Mouse (Mus musculus) heart, embryonic 13.5 days (tissue): ENCODE results near the gene Rab3ip. TPM values are rescaled to one million over a fixed set of nuclear protein-coding genes. Genes with fewer than 3 reads are reported as not detected.

ENCODE experiments used
- polyA plus RNA-seq: library from polyadenylated mRNA; unstranded; fragments of >200 nt; fragmentation: Nextera tagmentation; extraction: Ambion mirVana; gene quantifications from 2 replicates; pipeline ENCODE4 v1.2.1, GENCODE M21; 2015

Rab3ip gene
- polyA plus RNA-seq, 1 experiment from 2014 or later: 54.1 TPM

Other genes with a start within 250 kb of the Rab3ip start
- 0.20 and 0.37 TPM in 2 replicates for gene Myrfl, start 53.9 kb downstream of the Rab3ip start, polyA plus RNA-seq
- not detected in 2 replicates for gene Gm10271, start 21.8 kb upstream of the Rab3ip start, polyA plus RNA-seq
- gene Best3, start 35.5 kb upstream of the Rab3ip start, polyA plus RNA-seq: 0.19 and 0.47 TPM in 2 replicates
- 56.8 and 65.1 TPM in 2 replicates for gene Lrrc10, start 94.6 kb upstream of the Rab3ip start, polyA plus RNA-seq
- 171 and 188 TPM in 2 replicates for gene Cct2, start 113.0 kb upstream of the Rab3ip start, polyA plus RNA-seq
- gene Frs2, start 197.8 kb upstream of the Rab3ip start, polyA plus RNA-seq: 14.7 and 16.2 TPM in 2 replicates